Mouse (Mus musculus): ENCODE results near the gene Bpifb6. TPM values are rescaled to one million over a fixed set of nuclear protein-coding genes. Genes with fewer than 3 reads are reported as not detected.

The Bpifb6 gene
- not detected in 2 replicates for polyA plus RNA-seq (2014; fragmentation: Nextera tagmentation; extraction: Ambion mirVana)

DNA sequence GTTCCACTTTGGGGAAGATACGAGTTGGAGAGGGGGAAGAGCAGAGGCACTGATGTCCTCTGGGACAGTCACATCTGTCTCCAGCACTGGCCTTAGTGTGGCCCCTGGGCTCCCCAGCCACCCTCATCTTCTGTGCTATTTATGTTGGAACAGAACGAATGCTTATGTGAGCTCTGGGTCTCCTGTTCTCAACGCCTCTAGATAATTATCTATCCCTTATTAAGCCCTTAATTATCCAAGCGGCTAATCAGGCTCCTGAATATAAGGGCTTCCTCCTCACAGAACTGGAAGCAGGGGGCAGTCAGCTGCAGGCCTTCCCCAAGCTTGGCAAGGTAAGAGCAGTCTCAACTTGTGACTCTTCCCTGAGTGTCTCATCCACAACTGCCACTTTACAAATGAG, at the start of gene Bpifb6:
Gene Bpifb6, plus strand, starts transcription at position 301 of the 400 bp plus-strand sequence.
- H3K9me3 ChIP-seq (ENCODE audit: control insufficient read depth, low read length): no peaks in the 10 kb centered on the region
- no peaks in the 10 kb centered on the region for H3K36me3 ChIP-seq (ENCODE audit: control insufficient read depth, insufficient read depth, low read length)
- no peak within 1 kb of the TSS for H3K27ac ChIP-seq (ENCODE audit: low read depth, low read length)
- no peaks in the 10 kb centered on the region for H3K4me1 ChIP-seq (ENCODE audit: control insufficient read depth, insufficient read depth, low read length)
- H3K4me2 ChIP-seq (ENCODE audit: low read depth): no peak within 1 kb of the TSS
- no peaks in the 10 kb centered on the region for H3K27me3 ChIP-seq (ENCODE audit: control insufficient read depth, insufficient read depth, low read length)
- ATAC-seq (ENCODE audit: insufficient read depth, low FRiP score, low TSS enrichment): no peak
- H3K4me3 ChIP-seq (ENCODE audit: low read depth, low read length): no peak within 1 kb of the TSS
- WGBS: 78% methylated on average over 4 of the region's 4 CpGs
- H3K9ac ChIP-seq (ENCODE audit: low read length): no peak within 1 kb of the TSS
- DNase-seq (ENCODE audit: low spot score): no peak

- WGBS: 55% methylated on average over 4 of the region's 4 CpGs
- DNase-seq (ENCODE audit: low spot score): peak; percentile 46
Observed at GRCm38 (mm10) chr2:153851030-153851360, 49.2 kb upstream of the Bpifb6 start.

DNA sequence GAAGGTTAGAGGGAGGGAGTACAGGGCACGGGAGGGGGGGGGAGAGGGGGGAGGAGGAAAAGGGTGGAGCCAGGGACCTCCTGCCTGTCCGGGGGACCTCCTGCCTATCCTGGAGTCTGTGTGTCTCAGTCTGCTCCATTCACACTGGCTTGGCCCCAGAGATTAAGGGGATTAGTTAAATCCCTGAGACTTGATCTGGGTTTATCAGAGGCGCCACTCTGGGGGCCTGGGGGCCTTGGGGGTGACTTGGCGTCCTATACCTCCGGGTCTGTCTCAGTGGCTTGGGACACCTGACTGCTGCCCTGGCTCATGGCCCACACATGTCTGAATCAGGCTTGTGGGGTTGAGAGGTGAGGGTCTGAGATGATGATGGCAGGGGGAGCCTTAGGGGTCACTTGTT, 46.6 kb upstream of the Bpifb6 start:
- H3K4me1 ChIP-seq (ENCODE audit: control insufficient read depth, insufficient read depth, low read length): no peaks in the 10 kb centered on the region
- DNase-seq (ENCODE audit: low spot score) (no peak), ATAC-seq (ENCODE audit: insufficient read depth, low FRiP score, low TSS enrichment) (no peak)
- H3K9ac ChIP-seq (ENCODE audit: low read length): no peak overlapping the region
- H3K9me3 ChIP-seq (ENCODE audit: control insufficient read depth, low read length): no peaks in the 10 kb centered on the region
- no peak overlapping the region for H3K27ac ChIP-seq (ENCODE audit: low read depth, low read length)
- no peak overlapping the region for H3K4me2 ChIP-seq (ENCODE audit: low read depth)
- WGBS: 40% methylated on average over 5 of the region's 5 CpGs
- no peaks in the 10 kb centered on the region for H3K36me3 ChIP-seq (ENCODE audit: control insufficient read depth, insufficient read depth, low read length)
- no peak overlapping the region for H3K4me3 ChIP-seq (ENCODE audit: low read depth, low read length)
- H3K27me3 ChIP-seq (ENCODE audit: control insufficient read depth, insufficient read depth, low read length): no peaks in the 10 kb centered on the region

More at GRCm38 (mm10) chr2:153851030-153851360, 49.2 kb upstream of the Bpifb6 start:
- Histone ChIP-seq H3K4me1 (ENCODE audit: control insufficient read depth, insufficient read depth, low read length) (no peaks in the 10 kb centered on the region), H3K4me2 (ENCODE audit: low read depth) (no peak overlapping the region), H3K4me3 (ENCODE audit: low read depth, low read length) (no peak overlapping the region), H3K27me3 (ENCODE audit: control insufficient read depth, insufficient read depth, low read length) (no peaks in the 10 kb centered on the region), H3K9ac (ENCODE audit: low read length) (no peak overlapping the region), H3K36me3 (ENCODE audit: control insufficient read depth, insufficient read depth, low read length) (no peaks in the 10 kb centered on the region), H3K9me3 (ENCODE audit: control insufficient read depth, low read length) (no peaks in the 10 kb centered on the region), H3K27ac (ENCODE audit: low read depth, low read length) (no peak overlapping the region)
- no peak for ATAC-seq (ENCODE audit: insufficient read depth, low FRiP score, low TSS enrichment)

DNA sequence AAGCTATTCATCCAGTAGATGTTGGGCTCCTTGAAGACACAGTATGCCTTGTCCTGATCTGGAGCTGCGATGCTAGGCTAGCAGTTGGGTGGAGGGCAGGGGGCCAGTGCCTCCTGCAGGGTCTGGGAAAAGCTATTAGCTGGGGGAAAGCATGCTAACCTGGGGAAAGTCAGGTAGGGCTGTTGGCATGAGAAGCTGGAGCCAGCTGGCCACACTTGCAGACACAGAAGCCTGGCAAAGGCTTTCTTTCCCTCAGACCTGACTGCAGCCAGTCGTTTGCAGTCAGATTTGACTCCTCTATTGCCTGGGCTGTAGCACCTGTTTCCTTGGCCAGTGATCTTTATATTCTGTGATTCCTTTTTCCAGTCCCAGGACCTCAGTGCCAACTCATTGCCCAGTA, 40.6 kb upstream of the Bpifb6 start:
- Histone ChIP-seq H3K4me2 (ENCODE audit: low read depth) (no peak overlapping the region), H3K9me3 (ENCODE audit: control insufficient read depth, low read length) (no peaks in the 10 kb centered on the region), H3K9ac (ENCODE audit: low read length) (no peak overlapping the region), H3K4me1 (ENCODE audit: control insufficient read depth, insufficient read depth, low read length) (no peaks in the 10 kb centered on the region), H3K4me3 (ENCODE audit: low read depth, low read length) (no peak overlapping the region), H3K27ac (ENCODE audit: low read depth, low read length) (no peak overlapping the region), H3K36me3 (ENCODE audit: control insufficient read depth, insufficient read depth, low read length) (no peaks in the 10 kb centered on the region), H3K27me3 (ENCODE audit: control insufficient read depth, insufficient read depth, low read length) (no peaks in the 10 kb centered on the region)
- no peak for DNase-seq (ENCODE audit: low spot score)
- 86% methylated on average over 2 of the region's 2 CpGs for WGBS
- ATAC-seq (ENCODE audit: insufficient read depth, low FRiP score, low TSS enrichment): no peak

GRCm38 (mm10) chr2:153860315-153860714, 39.9 kb upstream of the Bpifb6 start:
- H3K4me3 ChIP-seq (ENCODE audit: low read depth, low read length): no peak overlapping the region
- H3K4me1 ChIP-seq (ENCODE audit: control insufficient read depth, insufficient read depth, low read length): no peaks in the 10 kb centered on the region
- no peak overlapping the region for H3K4me2 ChIP-seq (ENCODE audit: low read depth)
- H3K27ac ChIP-seq (ENCODE audit: low read depth, low read length): no peak overlapping the region
- DNase-seq (ENCODE audit: low spot score): no peak
- ATAC-seq (ENCODE audit: insufficient read depth, low FRiP score, low TSS enrichment): no peak
- H3K36me3 ChIP-seq (ENCODE audit: control insufficient read depth, insufficient read depth, low read length): no peaks in the 10 kb centered on the region
- WGBS: 90% methylated on average over 11 of the region's 11 CpGs
- H3K27me3 ChIP-seq (ENCODE audit: control insufficient read depth, insufficient read depth, low read length): no peaks in the 10 kb centered on the region
- no peak overlapping the region for H3K9ac ChIP-seq (ENCODE audit: low read length)
- no peaks in the 10 kb centered on the region for H3K9me3 ChIP-seq (ENCODE audit: control insufficient read depth, low read length)

DNA sequence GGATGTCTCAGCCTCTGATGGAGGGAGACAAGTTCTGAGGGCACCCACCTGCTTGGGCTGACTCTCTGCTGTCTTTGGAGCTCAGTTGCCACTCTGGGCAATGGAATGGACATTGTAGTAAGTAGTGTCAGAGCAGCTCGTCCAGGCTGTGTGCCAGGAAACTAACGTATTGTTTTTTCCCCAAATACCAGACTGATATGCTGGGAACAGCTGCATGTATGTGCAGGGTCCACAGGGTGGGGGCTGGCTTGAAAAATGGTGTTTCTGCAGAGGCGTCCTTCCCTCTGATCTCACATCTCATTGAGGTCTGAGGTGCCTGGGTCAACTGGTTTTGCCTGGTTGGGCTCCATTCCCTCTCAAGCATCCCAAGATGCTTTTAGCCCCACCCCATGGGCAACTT, 39.5 kb upstream of the Bpifb6 start:
- DNase-seq (ENCODE audit: low spot score) (no peak), ATAC-seq (ENCODE audit: insufficient read depth, low FRiP score, low TSS enrichment) (no peak)
- Histone ChIP-seq H3K4me1 (ENCODE audit: control insufficient read depth, insufficient read depth, low read length) (no peaks in the 10 kb centered on the region), H3K36me3 (ENCODE audit: control insufficient read depth, insufficient read depth, low read length) (no peaks in the 10 kb centered on the region), H3K27ac (ENCODE audit: low read depth, low read length) (no peak overlapping the region), H3K9me3 (ENCODE audit: control insufficient read depth, low read length) (no peaks in the 10 kb centered on the region), H3K4me3 (ENCODE audit: low read depth, low read length) (no peak overlapping the region), H3K27me3 (ENCODE audit: control insufficient read depth, insufficient read depth, low read length) (no peaks in the 10 kb centered on the region), H3K4me2 (ENCODE audit: low read depth) (no peak overlapping the region), H3K9ac (ENCODE audit: low read length) (no peak overlapping the region)
- 74% methylated on average over 3 of the region's 3 CpGs for WGBS

DNA sequence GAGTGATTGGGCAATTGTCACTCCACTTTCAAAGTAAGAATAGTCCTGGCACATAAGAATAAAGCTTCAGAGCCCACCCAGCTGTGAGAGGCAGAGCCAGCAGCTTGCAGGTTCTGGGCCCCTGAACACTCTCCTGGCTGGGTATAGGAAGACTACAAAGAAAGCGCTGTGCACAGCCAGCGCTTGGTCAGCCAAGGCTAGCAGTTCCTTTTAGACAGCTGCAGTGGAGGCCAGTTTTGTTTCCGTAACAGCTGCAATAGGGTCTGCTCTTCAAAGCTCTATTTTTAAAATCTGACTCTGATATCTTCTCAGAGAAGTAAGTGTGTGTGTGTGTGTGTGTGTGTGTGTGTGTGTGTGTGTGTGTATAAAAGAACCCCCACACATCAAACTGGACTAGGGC, 38.2 kb upstream of the Bpifb6 start:
- Histone ChIP-seq H3K27ac (ENCODE audit: low read depth, low read length) (no peak overlapping the region), H3K36me3 (ENCODE audit: control insufficient read depth, insufficient read depth, low read length) (no peaks in the 10 kb centered on the region), H3K4me1 (ENCODE audit: control insufficient read depth, insufficient read depth, low read length) (no peaks in the 10 kb centered on the region), H3K9me3 (ENCODE audit: control insufficient read depth, low read length) (no peaks in the 10 kb centered on the region), H3K4me3 (ENCODE audit: low read depth, low read length) (no peak overlapping the region), H3K9ac (ENCODE audit: low read length) (no peak overlapping the region), H3K27me3 (ENCODE audit: control insufficient read depth, insufficient read depth, low read length) (no peaks in the 10 kb centered on the region), H3K4me2 (ENCODE audit: low read depth) (no peak overlapping the region)
- 94% methylated on average over 3 of the region's 3 CpGs for WGBS
- ATAC-seq (ENCODE audit: insufficient read depth, low FRiP score, low TSS enrichment) (no peak), DNase-seq (ENCODE audit: low spot score) (no peak)

GRCm38 (mm10) chr2:153870984-153871383, 29.2 kb upstream of the Bpifb6 start, which contains the start of gene Sun5:
Gene Sun5, minus strand, starts transcription at chr2:153871084.
- H3K9ac ChIP-seq (ENCODE audit: low read length): no peak within 1 kb of the TSS
- no peak for DNase-seq (ENCODE audit: low spot score)
- H3K4me2 ChIP-seq (ENCODE audit: low read depth): no peak within 1 kb of the TSS
- WGBS: 86% methylated on average over 4 of the region's 4 CpGs
- no peaks in the 10 kb centered on the region for H3K9me3 ChIP-seq (ENCODE audit: control insufficient read depth, low read length)
- ATAC-seq (ENCODE audit: insufficient read depth, low FRiP score, low TSS enrichment): no peak
- no peaks in the 10 kb centered on the region for H3K36me3 ChIP-seq (ENCODE audit: control insufficient read depth, insufficient read depth, low read length)
- H3K27me3 ChIP-seq (ENCODE audit: control insufficient read depth, insufficient read depth, low read length): no peaks in the 10 kb centered on the region
- H3K4me1 ChIP-seq (ENCODE audit: control insufficient read depth, insufficient read depth, low read length): no peaks in the 10 kb centered on the region
- H3K4me3 ChIP-seq (ENCODE audit: low read depth, low read length): no peak within 1 kb of the TSS
- no peak within 1 kb of the TSS for H3K27ac ChIP-seq (ENCODE audit: low read depth, low read length)

DNA sequence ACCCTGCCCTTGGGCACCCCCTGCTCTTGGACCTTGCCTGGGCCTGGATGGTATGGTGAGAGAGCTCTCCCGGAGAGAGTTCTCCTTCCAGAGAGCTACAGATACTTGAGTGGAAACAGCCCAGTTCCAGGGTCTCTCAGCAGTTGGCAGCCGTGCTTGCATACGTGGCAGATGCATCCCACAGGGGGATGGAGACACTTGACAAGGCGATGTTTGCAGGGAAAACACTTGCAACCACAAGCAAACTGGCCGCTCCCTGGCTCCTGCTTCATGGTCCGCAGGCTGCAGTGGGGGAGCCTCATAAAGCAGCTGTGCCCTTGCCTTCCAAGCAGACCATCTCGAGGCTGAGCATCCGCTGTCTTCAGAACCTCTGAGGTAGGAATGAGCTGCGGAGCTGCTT, 25.4 kb upstream of the Bpifb6 start, which contains the start of gene Bpifb2:
Gene Bpifb2, plus strand, starts transcription at position 301 of the 400 bp plus-strand sequence.
- H3K9me3 ChIP-seq (ENCODE audit: control insufficient read depth, low read length): no peaks in the 10 kb centered on the region
- ATAC-seq (ENCODE audit: insufficient read depth, low FRiP score, low TSS enrichment): no peak

More for the DNA sequence above, 25.4 kb upstream of the Bpifb6 start, which contains the start of gene Bpifb2:
- Histone ChIP-seq H3K27ac (ENCODE audit: low read depth, low read length) (no peak within 1 kb of the TSS), H3K27me3 (ENCODE audit: control insufficient read depth, insufficient read depth, low read length) (no peaks in the 10 kb centered on the region), H3K4me1 (ENCODE audit: control insufficient read depth, insufficient read depth, low read length) (no peaks in the 10 kb centered on the region), H3K4me3 (ENCODE audit: low read depth, low read length) (no peak within 1 kb of the TSS), H3K9ac (ENCODE audit: low read length) (no peak within 1 kb of the TSS), H3K36me3 (ENCODE audit: control insufficient read depth, insufficient read depth, low read length) (no peaks in the 10 kb centered on the region), H3K4me2 (ENCODE audit: low read depth) (no peak within 1 kb of the TSS)
- WGBS: 71% methylated on average over 9 of the region's 9 CpGs
- DNase-seq (ENCODE audit: low spot score): no peak
